Mouse (Mus musculus) midbrain, embryonic 14.5 days (tissue): ENCODE data around the gene Mecom. TPM values are rescaled to one million over a fixed set of nuclear protein-coding genes. Genes with fewer than 3 reads are reported as not detected.

ENCODE experiments used
- ATAC-seq: fragments of 200-750 bp; cut with Nextera tagmentation; 2 replicates; pipeline ENCODE4 v1.8.0; 2017; ENCODE audit warnings: moderate number of reproducible peaks, moderate library complexity; ENCODE audit not compliant: low FRiP score, low TSS enrichment
- DNase-seq: peaks from one replicate; pipeline ENCODE4 v3.0.0-alpha.2; 2015
- H3K27ac ChIP-seq: fragments of 300-500 bp; sonication (generic); replicated peaks from 2 replicates; pipeline ENCODE4 v1.5.1; 2014; ENCODE audit warnings: mild to moderate bottlenecking, low read depth, low read length, moderate library complexity
- H3K27me3 ChIP-seq: fragments of 300-500 bp; sonication (generic); 2 replicates; pipeline ENCODE4 v1.6.1; 2014; ENCODE audit warnings: low read length, control low read depth, mixed read lengths; ENCODE audit not compliant: control insufficient read depth, insufficient read depth
- H3K36me3 ChIP-seq: fragments of 300-500 bp; sonication (generic); 2 replicates; pipeline ENCODE4 v1.6.1; 2014; ENCODE audit warnings: low read length, control low read depth; ENCODE audit not compliant: control insufficient read depth, insufficient read depth
- H3K4me1 ChIP-seq: fragments of 300-500 bp; sonication (generic); 2 replicates; pipeline ENCODE4 v1.6.1; 2014; ENCODE audit warnings: mild to moderate bottlenecking, antibody characterized with exemption, low read length, control low read depth; ENCODE audit not compliant: control insufficient read depth, insufficient read depth
- H3K4me2 ChIP-seq: fragments of 300-500 bp; sonication (generic); 2 replicates; pipeline ENCODE4 v1.6.1; 2014; ENCODE audit warnings: mild to moderate bottlenecking, low read length, moderate library complexity
- H3K4me3 ChIP-seq: fragments of 300-500 bp; sonication (generic); replicated peaks from 2 replicates; pipeline ENCODE4 v1.5.1; 2014; ENCODE audit warnings: low read depth, low read length
- H3K9ac ChIP-seq: fragments of 300-500 bp; sonication (generic); replicated peaks from 2 replicates; pipeline ENCODE4 v1.6.1; 2014; ENCODE audit warnings: mild to moderate bottlenecking, low read length, moderate library complexity
- H3K9me3 ChIP-seq: fragments of 300-500 bp; sonication (generic); 2 replicates; pipeline ENCODE4 v1.6.1; 2016; ENCODE audit warnings: low read length, control low read depth, mixed read lengths; ENCODE audit not compliant: control insufficient read depth
- WGBS: fragments of 180-500 bp; shearing (Covaris S2); extraction: QIAGEN DNeasy Blood & Tissue Kit; methylation state at CpG from one replicate; pipeline ENCODE4 v1.1.7; 2014; 5-methylcytosine and 5-hydroxymethylcytosine counted together
- polyA plus RNA-seq: library from polyadenylated mRNA; unstranded; fragments of >200 nt; fragmentation: Nextera tagmentation; extraction: Ambion mirVana; gene quantifications from 2 replicates; pipeline ENCODE4 v1.2.1, GENCODE M21; 2014

Mecom gene
- polyA plus RNA-seq, 1 experiment from 2014 or later = 10.1 TPM

GRCm38 (mm10) chr3:30452511-30452910, 95.3 kb downstream of the Mecom start:
- Histone ChIP-seq H3K4me1 (no peaks in the 10 kb centered on the region), H3K4me2 (no peak overlapping the region), H3K36me3 (no peaks in the 10 kb centered on the region), H3K27me3 (no peaks in the 10 kb centered on the region), H3K4me3 (no peak overlapping the region), H3K9me3 (no peaks in the 10 kb centered on the region), H3K27ac (no peak overlapping the region), H3K9ac (no peak overlapping the region)
- ATAC-seq (no peak), DNase-seq (no peak)
- 63% methylated on average over 7 of the region's 7 CpGs for WGBS

- H3K27me3 ChIP-seq = no peaks in the 10 kb centered on the region
- no peaks in the 10 kb centered on the region for H3K9me3 ChIP-seq
- H3K27ac ChIP-seq = no peak overlapping the region
- no peak overlapping the region for H3K4me3 ChIP-seq
- H3K4me2 ChIP-seq = no peak overlapping the region
- H3K36me3 ChIP-seq = no peaks in the 10 kb centered on the region
- no peaks in the 10 kb centered on the region for H3K4me1 ChIP-seq
- WGBS = 88% methylated on average over 10 of the region's 10 CpGs
- DNase-seq (no peak), ATAC-seq (no peak)
- no peak overlapping the region for H3K9ac ChIP-seq
Observed at GRCm38 (mm10) chr3:30450206-30450965, 97.4 kb downstream of the Mecom start.

GRCm38 (mm10) chr3:30448624-30449023, 99.2 kb downstream of the Mecom start:
- DNase-seq (no peak), ATAC-seq (no peak)
- no peak overlapping the region for H3K9ac ChIP-seq
- 94% methylated on average over 1 of the region's 1 CpGs for WGBS
- no peaks in the 10 kb centered on the region for H3K27me3 ChIP-seq
- H3K4me1 ChIP-seq = no peaks in the 10 kb centered on the region
- H3K27ac ChIP-seq = no peak overlapping the region
- no peaks in the 10 kb centered on the region for H3K36me3 ChIP-seq
- no peak overlapping the region for H3K4me3 ChIP-seq
- H3K9me3 ChIP-seq = no peaks in the 10 kb centered on the region
- no peak overlapping the region for H3K4me2 ChIP-seq

- H3K9me3 ChIP-seq = no peaks in the 10 kb centered on the region
- no peak overlapping the region for H3K4me2 ChIP-seq
- no peaks in the 10 kb centered on the region for H3K27me3 ChIP-seq
- no peak overlapping the region for H3K4me3 ChIP-seq
- no peak overlapping the region for H3K9ac ChIP-seq
- DNase-seq = no peak
- WGBS = 93% methylated on average over 6 of the region's 6 CpGs
- H3K36me3 ChIP-seq = no peaks in the 10 kb centered on the region
- no peak for ATAC-seq
- H3K4me1 ChIP-seq = no peaks in the 10 kb centered on the region
- H3K27ac ChIP-seq = no peak overlapping the region
Observed at GRCm38 (mm10) chr3:30445970-30446442, 101.8 kb downstream of the Mecom start.

- H3K36me3 ChIP-seq = no peaks in the 10 kb centered on the region
Observed at GRCm38 (mm10) chr3:30445247-30445969, 102.4 kb downstream of the Mecom start.

GRCm38 (mm10) chr3:30441646-30442045, 106.2 kb downstream of the Mecom start:
- ATAC-seq (no peak), DNase-seq (no peak)
- Histone ChIP-seq H3K4me2 (no peak overlapping the region), H3K4me3 (no peak overlapping the region), H3K27me3 (no peaks in the 10 kb centered on the region), H3K36me3 (no peaks in the 10 kb centered on the region), H3K9ac (no peak overlapping the region), H3K9me3 (peaks cover 4% of the 10 kb centered on the region; the same call in 1 of the 2 replicates), H3K27ac (no peak overlapping the region), H3K4me1 (no peaks in the 10 kb centered on the region)

More at GRCm38 (mm10) chr3:30445247-30445969, 102.4 kb downstream of the Mecom start:
- no peaks in the 10 kb centered on the region for H3K9me3 ChIP-seq
- H3K9ac ChIP-seq = no peak overlapping the region
- H3K4me3 ChIP-seq = no peak overlapping the region
- H3K4me2 ChIP-seq = no peak overlapping the region
- ATAC-seq (no peak), DNase-seq (no peak)
- H3K4me1 ChIP-seq = no peaks in the 10 kb centered on the region
- 94% methylated on average over 4 of the region's 4 CpGs for WGBS
- no peaks in the 10 kb centered on the region for H3K27me3 ChIP-seq
- no peak overlapping the region for H3K27ac ChIP-seq

- no peak for DNase-seq
Observed at GRCm38 (mm10) chr3:30438007-30438406, 109.8 kb downstream of the Mecom start.

GRCm38 (mm10) chr3:30436561-30436960, 111.2 kb downstream of the Mecom start:
- H3K4me2 ChIP-seq = no peak overlapping the region
- no peaks in the 10 kb centered on the region for H3K36me3 ChIP-seq
- H3K4me1 ChIP-seq = no peaks in the 10 kb centered on the region
- H3K27ac ChIP-seq = no peak overlapping the region
- H3K4me3 ChIP-seq = no peak overlapping the region
- no peaks in the 10 kb centered on the region for H3K27me3 ChIP-seq
- peaks cover 4% of the 10 kb centered on the region; the same call in 1 of the 2 replicates for H3K9me3 ChIP-seq
- ATAC-seq (no peak), DNase-seq (no peak)
- no peak overlapping the region for H3K9ac ChIP-seq
- 83% methylated on average over 6 of the region's 6 CpGs for WGBS

More at GRCm38 (mm10) chr3:30438007-30438406, 109.8 kb downstream of the Mecom start:
- no peak overlapping the region for H3K27ac ChIP-seq
- no peaks in the 10 kb centered on the region for H3K36me3 ChIP-seq
- H3K4me2 ChIP-seq = no peak overlapping the region
- WGBS = 58% methylated on average over 7 of the region's 7 CpGs
- peaks cover 4% of the 10 kb centered on the region; the same call in 1 of the 2 replicates for H3K9me3 ChIP-seq
- H3K9ac ChIP-seq = no peak overlapping the region
- ATAC-seq = no peak
- no peaks in the 10 kb centered on the region for H3K4me1 ChIP-seq
- H3K27me3 ChIP-seq = no peaks in the 10 kb centered on the region
- no peak overlapping the region for H3K4me3 ChIP-seq
